8 mouse cellular contexts compared by ENCODE assay signal in the genomic region with DNA sequence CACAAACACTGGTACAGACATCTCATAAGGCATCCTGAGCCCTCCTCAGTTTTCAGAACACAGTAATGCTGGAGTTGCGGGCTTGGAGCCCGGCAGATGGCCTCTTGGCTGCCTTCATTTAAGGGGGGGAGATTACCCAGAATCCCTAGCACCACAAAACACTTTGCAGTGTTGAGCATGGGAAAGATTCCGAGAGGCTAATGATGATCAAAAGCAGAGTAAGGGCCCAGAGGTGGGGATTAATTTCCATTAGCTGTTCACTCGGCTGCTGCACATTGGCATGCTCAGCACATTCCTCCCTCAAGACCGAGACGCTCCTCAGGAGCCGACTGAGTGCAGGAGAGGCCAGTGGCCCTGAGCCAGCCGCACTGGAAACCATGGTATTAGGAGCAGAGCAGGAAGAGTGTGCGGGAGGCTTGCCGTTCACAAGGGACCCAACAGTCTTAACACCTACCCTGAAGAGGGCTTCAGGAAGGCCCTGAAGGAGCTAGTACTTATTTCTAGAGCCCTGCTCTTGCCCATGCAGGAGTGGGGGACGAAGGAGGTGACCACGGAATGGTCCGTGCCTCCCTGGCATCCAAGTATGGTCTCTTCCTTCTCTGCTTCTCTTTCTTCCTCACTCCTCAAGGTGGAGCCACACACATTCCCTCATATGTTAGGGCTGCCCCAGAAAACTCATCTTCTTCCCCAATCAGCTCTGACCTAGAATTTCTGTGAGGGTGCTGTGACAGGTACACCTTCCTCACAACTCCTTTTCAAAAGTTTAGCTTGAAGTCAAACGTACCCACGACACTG.
DNase-seq lines count a peak whose midpoint lies in the region; ATAC-seq lines count a peak whose summit lies in the region.

No protein-coding gene starts in this region.

- peaks cover 10% of the 10 kb centered on the region for H3K4me1 ChIP-seq in forebrain, embryonic 10.5 days
- 0 out of 2 replicates have a peak, but pooled peaks cover 4% of the 10 kb centered on the region for H3K4me1 ChIP-seq in intestine, embryonic 15.5 days (replicated peaks)

- no peaks in the 10 kb centered on the region for H3K9me3 ChIP-seq in forebrain, embryonic 10.5 days
- H3K9me3 ChIP-seq in intestine, embryonic 15.5 days = no peaks in the 10 kb centered on the region

- ATAC-seq in intestine, embryonic 15.5 days = peak; percentile 56
- no peak for ATAC-seq in megakaryocyte-erythroid progenitor cell, adult 5-6 weeks (replicated peaks; ENCODE audit: low FRiP score, low TSS enrichment, poor library complexity, severe bottlenecking)

- DNase-seq in testis, postnatal 10 days (ENCODE audit: low spot score) = peak; percentile 66
- no peak for DNase-seq in testis, postnatal 14 days (ENCODE audit: low spot score)
- no peak for DNase-seq in forebrain, embryonic 10.5 days (ENCODE audit: extremely low spot score, low spot score)
- DNase-seq in lung, postnatal 36 days = peak; percentile 38
- DNase-seq in thymus, postnatal 25 days = no peak
- DNase-seq in urinary bladder, adult 18-20 months (ENCODE audit: low spot score in 2 of 2) = no peak

- no peak overlapping the region for H3K9ac ChIP-seq in intestine, embryonic 15.5 days

- peak overlapping the region; percentile 35; the same call in 1 of the 2 replicates for H3K4me2 ChIP-seq in intestine, embryonic 15.5 days (replicated peaks)

- H3K27ac ChIP-seq in forebrain, embryonic 10.5 days = peak overlapping the region; percentile 5
- 0 out of 2 replicates have a peak overlapping the region, but pooled peaks have one; percentile 13 for H3K27ac ChIP-seq in intestine, embryonic 15.5 days

- no peaks in the 10 kb centered on the region for H3K27me3 ChIP-seq in forebrain, embryonic 10.5 days (ENCODE audit: poor library complexity, severe bottlenecking)
- H3K27me3 ChIP-seq in intestine, embryonic 15.5 days (replicated peaks) = no peaks in the 10 kb centered on the region

- no peak overlapping the region for H3K4me3 ChIP-seq in forebrain, embryonic 10.5 days
- H3K4me3 ChIP-seq in intestine, embryonic 15.5 days (replicated peaks) = no peak overlapping the region

- WGBS in forebrain, embryonic 10.5 days = 71% methylated on average over 15 of the region's 15 CpGs
- 52% methylated on average over 15 of the region's 15 CpGs for WGBS in intestine, embryonic 15.5 days

- no peaks in the 10 kb centered on the region for H3K36me3 ChIP-seq in forebrain, embryonic 10.5 days (replicated peaks)
- H3K36me3 ChIP-seq in intestine, embryonic 15.5 days = no peaks in the 10 kb centered on the region

Comparison
In these comparisons a context has a peak if more than half of its experiments do, and no peak if none do; other contexts are left out.
1. DNase-seq: peak in testis, postnatal 10 days (single experiment) and lung, postnatal 36 days (single experiment); none in testis, postnatal 14 days (single experiment), forebrain, embryonic 10.5 days (single experiment), thymus, postnatal 25 days (single experiment) and urinary bladder, adult 18-20 months (0 of 2).